In the genomic region with DNA sequence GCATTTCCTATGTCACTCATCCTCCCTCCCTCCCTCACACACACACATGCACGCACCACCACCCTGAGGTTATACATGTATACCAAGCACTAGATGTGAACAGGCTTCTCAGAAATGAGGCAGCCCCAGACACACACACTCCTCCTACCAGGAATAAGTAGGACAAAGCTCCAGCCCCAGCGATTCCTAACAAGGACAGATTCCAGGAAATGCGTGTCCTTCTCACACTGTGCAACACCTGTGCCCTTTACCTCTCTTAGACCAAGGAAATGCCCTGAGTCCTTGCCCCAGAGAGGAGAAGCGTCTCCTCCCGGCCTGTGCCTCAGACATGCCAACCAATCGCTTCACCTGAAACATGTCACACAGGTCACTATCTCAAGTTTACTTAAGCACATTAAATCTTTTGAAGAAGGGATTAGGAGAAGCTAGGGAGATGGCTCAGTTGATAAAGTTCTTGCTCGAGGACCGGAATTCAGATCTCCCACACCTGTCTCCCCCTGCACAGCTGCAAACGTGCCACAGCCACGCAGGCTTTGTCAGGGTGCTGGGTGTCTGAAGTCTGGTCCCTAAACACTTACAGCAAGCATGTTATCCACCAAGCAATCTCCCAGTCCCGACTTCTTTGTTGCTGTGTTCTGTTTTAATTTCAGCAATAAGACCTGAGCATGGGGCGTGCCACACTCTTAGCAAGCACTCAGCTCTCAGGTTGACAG, we compare ENCODE assay signal across 12 mouse cellular contexts. TPM values are rescaled to one million over a fixed set of nuclear protein-coding genes. Genes with fewer than 3 reads are reported as not detected.
DNase-seq lines count a peak whose midpoint lies in the region; ATAC-seq and TF ChIP-seq lines count a peak whose summit lies in the region.
"Had no signal": no experiment of that assay in that cellular context is flagged by ENCODE, and none has a peak within 500 bp of the region (broad histone marks: within the 10 kb centered on the region; RNA-seq: fewer than 3 reads in every experiment).

No protein-coding gene starts in this region.

- peaks cover 7% of the 10 kb centered on the region for H3K36me3 ChIP-seq in heart, embryonic 16.5 days (ENCODE audit: control insufficient read depth, insufficient read depth)

- H3K9ac ChIP-seq in heart, embryonic 16.5 days (ENCODE audit: low read length), result peak overlapping the region; percentile 38; the same call in 1 of the 2 replicates
- H3K9ac ChIP-seq: limb, embryonic 12.5 days had no signal

- ATAC-seq in heart, embryonic 16.5 days (replicated peaks; ENCODE audit: extremely low read depth, insufficient read depth, low FRiP score), result no peak
- ATAC-seq: forebrain, embryonic 16.5 days had no signal

- no peak for DNase-seq in heart, postnatal 14 days
- peak; percentile 38 for DNase-seq in cerebellum, adult 11 months
- DNase-seq in thymus, postnatal 14 days, result peak; percentile 57
- DNase-seq in kidney, postnatal 4 days, result no peak
- no peak for DNase-seq in c-Kit-positive CD71-positive TER-119-positive erythroid progenitor cells, embryonic 14.5 days (ENCODE audit: low spot score)
- DNase-seq: lung, postnatal 4 days had no signal

- no peak overlapping the region for H3K4me3 ChIP-seq in heart, embryonic 16.5 days (ENCODE audit: low read length)
- no peak overlapping the region for H3K4me3 ChIP-seq in embryonic fibroblast, embryonic 13.5 days (ENCODE audit: insufficient read depth, low read length)
- H3K4me3 ChIP-seq: limb, embryonic 12.5 days had no signal

- WGBS in heart, embryonic 16.5 days, result 47% methylated on average over 12 of the region's 12 CpGs

- intact Hi-C loops in heart, postnatal 14 days (cut with DNase I), result no loop called here

- peak overlapping the region; percentile 59 for H3K27ac ChIP-seq in heart, embryonic 16.5 days (ENCODE audit: low read length)
- H3K27ac ChIP-seq in embryonic fibroblast, embryonic 13.5 days (ENCODE audit: insufficient read depth, low read length), result peak overlapping the region; percentile 69
- H3K27ac ChIP-seq: limb, embryonic 12.5 days had no signal

- TF ChIP-seq CTCF in embryonic fibroblast, embryonic 13.5 days (IDR thresholded peaks at IDR 0.05; ENCODE audit: borderline replicate concordance, insufficient read depth, low read length), result no peak

- H3K4me1 ChIP-seq in heart, embryonic 16.5 days (ENCODE audit: control insufficient read depth, insufficient read depth, low read length), result peaks cover 77% of the 10 kb centered on the region
- peaks cover 37% of the 10 kb centered on the region for H3K4me1 ChIP-seq in embryonic fibroblast, embryonic 13.5 days (ENCODE audit: control insufficient read depth, insufficient read depth, low read length)

- H3K9me3 ChIP-seq in heart, embryonic 16.5 days (replicated peaks; ENCODE audit: control insufficient read depth, low read length), result no peaks in the 10 kb centered on the region
- H3K9me3 ChIP-seq: limb, embryonic 12.5 days had no signal

- no peaks in the 10 kb centered on the region for H3K27me3 ChIP-seq in heart, embryonic 16.5 days (ENCODE audit: control insufficient read depth, insufficient read depth, low read length)
- H3K27me3 ChIP-seq: limb, embryonic 12.5 days had no signal

- H3K4me2 ChIP-seq in heart, embryonic 16.5 days (ENCODE audit: low read depth, low read length), result peak overlapping the region; percentile 2; the same call in 1 of the 2 replicates
- H3K4me2 ChIP-seq: limb, embryonic 12.5 days had no signal

- no peak for TF ChIP-seq POLR2A in embryonic fibroblast, embryonic 13.5 days (IDR thresholded peaks at IDR 0.05; ENCODE audit: low read depth, low read length)

RNA-seq across cellular contexts. Expression of gene Ube4b, which starts 25.5 kb away (rescaled TPM):
- 29.9 and 32.5 TPM in 2 replicates for polyA plus RNA-seq in heart, embryonic 16.5 days (2015; fragmentation: Nextera tagmentation; extraction: Ambion mirVana)
- total RNA-seq in heart, postnatal 14 days (2021), result 10 to 100 TPM; 46.3 to 58.6 TPM
- polyA plus RNA-seq in embryonic fibroblast, embryonic 13.5 days (2011; ENCODE audit: insufficient read length, low read depth, missing spikeins), result 86.6 and 87.7 TPM in 2 replicates

RNA-seq across cellular contexts. Expression of gene Rbp7, which starts 53.7 kb away (rescaled TPM):
- polyA plus RNA-seq in heart, embryonic 16.5 days (2015; fragmentation: Nextera tagmentation; extraction: Ambion mirVana), result 13.0 and 14.6 TPM in 2 replicates
- 10 to 100 TPM; 75.7 to 77.1 TPM for total RNA-seq in heart, postnatal 14 days (2021)
- polyA plus RNA-seq in embryonic fibroblast, embryonic 13.5 days (2011; ENCODE audit: insufficient read length, low read depth, missing spikeins), result not detected in 2 replicates
- total RNA-seq: layer of hippocampus, adult 18-20 months had no signal
- polyA plus RNA-seq: forebrain, embryonic 16.5 days; hindbrain, embryonic 11.5 days; limb, embryonic 12.5 days had no signal

Comparison
In these comparisons a context has a peak if more than half of its experiments do, and no peak if none do; other contexts are left out.
1. DNase-seq: peak in cerebellum, adult 11 months (single experiment) and thymus, postnatal 14 days (single experiment); none in heart, postnatal 14 days (0 of 2), kidney, postnatal 4 days (0 of 2) and c-Kit-positive CD71-positive TER-119-positive erythroid progenitor cells, embryonic 14.5 days (single experiment).
2. RNA of gene Rbp7, which starts 53.7 kb away (polyA plus RNA-seq): 13.0 to 14.6 TPM in heart, embryonic 16.5 days; not detected in embryonic fibroblast, embryonic 13.5 days; every median in the first group is over 10 times any median in the second.